Mouse (Mus musculus) myocyte (in vitro differentiated cells): Measurements from ENCODE around the gene Cryl1.

Experiments
- CEBPB ChIP-seq: IDR thresholded peaks from 2 replicates; pipeline ENCODE4 v1.6.1; 2011; ENCODE audit warnings: mild to moderate bottlenecking, moderate library complexity; ENCODE audit not compliant: poor library complexity, insufficient read depth, severe bottlenecking
- E2F4 ChIP-seq: IDR thresholded peaks from one replicate; pipeline ENCODE4 v1.6.1; 2011; ENCODE audit warnings: mild to moderate bottlenecking, control low read depth, moderate library complexity; ENCODE audit not compliant: insufficient read depth
- MAX ChIP-seq: IDR thresholded peaks from one replicate; pipeline ENCODE4 v1.6.1; 2011; ENCODE audit warnings: low read depth, mild to moderate bottlenecking, control low read depth
- MYOD1 ChIP-seq, 3 experiments: IDR thresholded peaks; one replicate each; pipeline ENCODE4 v1.6.1; 2011; ENCODE audit warnings: control low read depth in 2 of 3, low read depth in 2 of 3, mild to moderate bottlenecking in 2 of 3, moderate library complexity in 1 of 3; ENCODE audit not compliant: insufficient read length in 2 of 3, control insufficient read depth in 1 of 3
- POLR2A ChIP-seq: IDR thresholded peaks from one replicate; pipeline ENCODE4 v1.6.1; 2011; ENCODE audit warnings: low read depth, mild to moderate bottlenecking, control low read depth, moderate library complexity; ENCODE audit not compliant: insufficient read length
- USF1 ChIP-seq: IDR thresholded peaks from one replicate; pipeline ENCODE4 v1.6.1; 2011; ENCODE audit warnings: low read depth, mild to moderate bottlenecking, control low read depth, moderate library complexity

- no peak for TF ChIP-seq POLR2A
- TF ChIP-seq MYOD1 (IDR thresholded peaks at IDR 0.05; ENCODE audit: control insufficient read depth in 1 of 3, insufficient read length in 2 of 3, low read depth in 2 of 3) = no peak
- no peak for TF ChIP-seq USF1
- TF ChIP-seq E2F4 = no peak
- no peak for TF ChIP-seq MAX
- TF ChIP-seq CEBPB = no peak
These were observed 126.5 kb downstream of the Cryl1 start for GRCm38 (mm10) chr14:57271861-57272260.
